Mouse (Mus musculus) embryonic facial prominence, embryonic 12.5 days (tissue): ENCODE results near the gene Sct. TPM values are rescaled to one million over a fixed set of nuclear protein-coding genes. Genes with fewer than 3 reads are reported as not detected.
A peak's percentile ranks its signal among the peaks of the same experiment; 100 is the strongest.

ENCODE experiments used
- ATAC-seq: fragments of 200-750 bp; cut with Nextera tagmentation; 2 replicates; pipeline ENCODE4 v1.8.0; 2017; ENCODE audit not compliant: insufficient number of reproducible peaks, insufficient read depth, low FRiP score, low TSS enrichment
- H3K27ac ChIP-seq: fragments of 300-500 bp; sonication (generic); 2 replicates; pipeline ENCODE4 v1.5.1; 2016; ENCODE audit warnings: mild to moderate bottlenecking
- H3K27me3 ChIP-seq: fragments of 300-500 bp; sonication (generic); 2 replicates; pipeline ENCODE4 v1.6.1; 2016; ENCODE audit warnings: mild to moderate bottlenecking, moderate library complexity
- H3K36me3 ChIP-seq: fragments of 300-500 bp; sonication (generic); 2 replicates; pipeline ENCODE4 v1.6.1; 2016; ENCODE audit warnings: mild to moderate bottlenecking
- H3K4me1 ChIP-seq: fragments of 300-500 bp; sonication (generic); 2 replicates; pipeline ENCODE4 v1.6.1; 2016
- H3K4me2 ChIP-seq: fragments of 300-500 bp; sonication (generic); replicated peaks from 2 replicates; pipeline ENCODE4 v1.6.1; 2016; ENCODE audit warnings: mild to moderate bottlenecking, moderate library complexity
- H3K4me3 ChIP-seq: fragments of 300-500 bp; sonication (generic); 2 replicates; pipeline ENCODE4 v1.5.1; 2016; ENCODE audit warnings: mild to moderate bottlenecking
- H3K9ac ChIP-seq: fragments of 300-500 bp; sonication (generic); 2 replicates; pipeline ENCODE4 v1.6.1; 2016; ENCODE audit warnings: mild to moderate bottlenecking, moderate library complexity
- H3K9me3 ChIP-seq: fragments of 300-500 bp; sonication (generic); 2 replicates; pipeline ENCODE4 v1.6.1; 2016; ENCODE audit warnings: mild to moderate bottlenecking, moderate library complexity
- WGBS: fragments of 180-500 bp; shearing (Covaris S2); methylation state at CpG from one replicate; pipeline ENCODE4 v1.1.7; 2016; 5-methylcytosine and 5-hydroxymethylcytosine counted together
- polyA plus RNA-seq: library from polyadenylated mRNA; unstranded; fragments of >200 nt; fragmentation: Nextera tagmentation; extraction: Ambion mirVana; gene quantifications from 2 replicates; pipeline ENCODE4 v1.2.1, GENCODE M21; 2016

Gene Sct
- 4.0 and 5.0 TPM in 2 replicates for polyA plus RNA-seq

DNA sequence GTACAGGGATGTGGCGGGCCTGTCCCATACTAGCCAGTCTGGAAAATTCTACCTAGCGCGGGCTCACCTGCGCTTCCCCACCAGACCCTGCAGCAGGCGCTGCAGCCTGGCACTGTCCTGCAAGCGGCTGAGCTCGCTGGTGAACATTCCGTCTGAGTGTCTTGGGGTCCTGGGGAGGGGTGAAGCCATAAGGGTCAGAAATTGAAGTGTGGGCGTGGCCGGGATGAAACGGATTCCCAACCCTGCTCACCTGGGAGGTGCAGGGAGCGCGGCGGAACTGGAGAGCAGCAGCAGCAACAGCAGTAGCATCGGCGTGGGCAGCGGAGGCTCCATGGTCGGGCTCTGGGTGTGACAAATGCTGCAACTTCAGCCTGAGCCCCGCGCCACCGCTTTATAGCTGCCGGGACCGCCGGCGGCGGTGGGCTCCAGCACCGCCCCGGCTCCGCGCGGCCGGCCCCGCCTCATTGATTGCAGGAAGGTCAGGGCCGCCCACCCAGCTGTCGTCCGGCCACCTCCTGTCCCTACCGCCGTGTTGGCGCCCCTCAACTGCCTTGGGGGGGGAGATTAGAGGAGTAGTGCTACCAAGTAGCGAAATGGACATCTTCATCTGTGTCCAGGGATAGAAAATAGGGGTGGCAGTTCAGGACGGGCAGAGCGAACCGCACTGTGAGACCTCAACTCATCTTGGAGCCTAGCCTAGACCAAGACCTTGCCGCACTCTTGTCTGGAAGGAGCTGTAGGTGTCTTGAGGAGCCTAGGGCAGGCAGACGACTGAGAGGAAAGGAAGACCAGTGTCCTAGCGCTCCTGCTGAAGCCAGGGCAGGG is at the start of gene Sct:
Gene Sct (minus strand): TSS at position 368 of the 825 bp plus-strand sequence.
- H3K27ac ChIP-seq, result no peak within 1 kb of the TSS
- 0 out of 2 replicates have a peak, but pooled peaks have one; percentile 43 for ATAC-seq
- 0 out of 2 replicates have a peak, but pooled peaks cover 11% of the 10 kb centered on the region for H3K27me3 ChIP-seq
- no peaks in the 10 kb centered on the region for H3K36me3 ChIP-seq
- H3K4me1 ChIP-seq, result 0 out of 2 replicates have a peak, but pooled peaks cover 6% of the 10 kb centered on the region
- peak within 1 kb of the TSS; percentile 43 for H3K9ac ChIP-seq
- H3K4me2 ChIP-seq, result peak within 1 kb of the TSS; percentile 96
- 2% methylated on average over 45 of the region's 46 CpGs for WGBS
- no peaks in the 10 kb centered on the region for H3K9me3 ChIP-seq
- peak within 1 kb of the TSS; percentile 44 for H3K4me3 ChIP-seq

DNA sequence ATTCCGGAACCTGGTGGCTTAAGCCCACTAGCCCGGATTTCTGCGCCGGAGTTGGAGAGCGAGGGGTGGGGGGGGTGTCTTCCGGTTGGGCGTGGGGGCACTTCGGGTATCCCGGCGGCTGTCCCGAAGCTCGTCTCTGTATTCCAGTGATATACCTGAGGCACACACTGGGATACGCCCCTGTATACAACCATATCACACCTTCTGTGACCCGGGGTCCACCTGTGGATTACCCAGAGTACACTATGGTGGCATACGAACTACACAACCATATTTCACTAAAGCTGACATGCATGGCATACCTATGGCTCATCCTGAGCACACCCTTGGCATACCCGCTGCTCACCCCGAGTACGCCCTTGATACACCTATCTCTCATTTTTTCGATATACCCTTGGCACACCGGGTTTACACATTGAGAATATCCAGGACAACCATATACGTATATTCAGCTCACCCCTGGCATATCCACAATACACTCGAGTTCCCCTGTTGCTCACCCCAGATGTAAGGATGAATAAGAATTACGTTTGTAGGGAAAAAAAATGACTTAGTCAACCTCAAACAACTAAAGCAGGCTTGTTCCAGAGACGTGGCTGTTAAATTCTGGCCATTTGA is 49.5 kb upstream of the Sct start:
- Histone ChIP-seq H3K9me3 (no peaks in the 10 kb centered on the region), H3K36me3 (peaks cover 23% of the 10 kb centered on the region), H3K4me2 (peak overlapping the region; percentile 99), H3K27ac (peak overlapping the region; percentile 99), H3K4me1 (peaks cover 26% of the 10 kb centered on the region), H3K9ac (peak overlapping the region; percentile 96), H3K4me3 (peak overlapping the region; percentile 66), H3K27me3 (no peaks in the 10 kb centered on the region)
- ATAC-seq, result peak; percentile 32
- 19% methylated on average over 24 of the region's 24 CpGs for WGBS

DNA sequence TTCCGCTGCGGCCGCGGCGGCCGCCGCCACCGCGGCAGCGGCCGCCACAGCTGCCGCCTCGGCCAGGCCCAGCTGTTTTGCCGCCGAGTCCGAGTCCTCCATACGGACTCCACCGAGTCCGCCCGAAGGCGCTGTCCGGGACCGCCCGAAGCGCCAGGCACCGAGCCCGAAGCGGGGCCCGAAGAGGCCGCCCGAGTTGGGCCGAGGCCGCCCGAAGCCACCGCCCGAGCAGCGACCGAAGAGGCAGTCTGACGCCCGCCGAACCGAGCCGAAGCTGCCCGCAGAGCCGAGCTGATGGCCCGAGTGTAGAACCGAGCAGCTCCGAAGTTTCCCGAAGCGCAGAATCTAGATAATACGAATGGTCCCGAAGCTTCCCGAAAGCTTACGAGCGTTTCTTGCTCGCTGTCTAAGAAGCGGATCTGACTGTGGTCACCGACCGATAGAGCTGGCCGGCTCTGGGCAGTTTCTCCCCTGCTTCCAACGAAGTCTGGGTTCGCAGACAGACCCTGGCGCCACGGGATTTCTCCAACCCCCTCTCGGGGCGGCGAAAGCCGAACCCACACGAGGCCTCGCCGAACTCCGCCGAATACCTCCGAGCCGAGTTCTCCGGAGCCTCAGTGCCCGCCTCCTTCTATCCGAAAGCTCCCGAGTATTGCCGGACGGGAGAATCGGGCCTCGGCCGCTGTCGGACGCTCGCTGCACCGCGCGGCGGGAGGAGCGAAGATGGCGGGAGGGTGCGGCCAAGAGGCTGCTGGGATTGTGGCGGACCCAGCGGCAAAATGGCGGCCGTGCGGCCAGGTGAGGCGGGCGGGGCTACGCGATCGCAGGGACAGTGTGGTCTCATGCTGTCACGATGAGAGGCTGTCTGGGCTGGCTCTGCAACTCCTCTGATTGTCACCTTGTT is 48.8 kb upstream of the Sct start, which contains the start of the genes Deaf1 and Tmem80:
Gene Deaf1 (minus strand): TSS at position 222 of the 904 bp plus-strand sequence.
Gene Tmem80 (plus strand): TSS at position 271 of the 904 bp plus-strand sequence.
- Histone ChIP-seq H3K27ac (peak within 1 kb of the TSS; percentile 99), H3K4me3 (peak within 1 kb of the TSS; percentile 66), H3K9ac (peak within 1 kb of the TSS; percentile 96), H3K4me2 (peak within 1 kb of the TSS; percentile 99), H3K36me3 (peaks cover 23% of the 10 kb centered on the region), H3K27me3 (no peaks in the 10 kb centered on the region), H3K4me1 (peaks cover 26% of the 10 kb centered on the region), H3K9me3 (no peaks in the 10 kb centered on the region)
- ATAC-seq, result peak; percentile 95
- under 1% methylated on average over 105 of the region's 105 CpGs for WGBS

DNA sequence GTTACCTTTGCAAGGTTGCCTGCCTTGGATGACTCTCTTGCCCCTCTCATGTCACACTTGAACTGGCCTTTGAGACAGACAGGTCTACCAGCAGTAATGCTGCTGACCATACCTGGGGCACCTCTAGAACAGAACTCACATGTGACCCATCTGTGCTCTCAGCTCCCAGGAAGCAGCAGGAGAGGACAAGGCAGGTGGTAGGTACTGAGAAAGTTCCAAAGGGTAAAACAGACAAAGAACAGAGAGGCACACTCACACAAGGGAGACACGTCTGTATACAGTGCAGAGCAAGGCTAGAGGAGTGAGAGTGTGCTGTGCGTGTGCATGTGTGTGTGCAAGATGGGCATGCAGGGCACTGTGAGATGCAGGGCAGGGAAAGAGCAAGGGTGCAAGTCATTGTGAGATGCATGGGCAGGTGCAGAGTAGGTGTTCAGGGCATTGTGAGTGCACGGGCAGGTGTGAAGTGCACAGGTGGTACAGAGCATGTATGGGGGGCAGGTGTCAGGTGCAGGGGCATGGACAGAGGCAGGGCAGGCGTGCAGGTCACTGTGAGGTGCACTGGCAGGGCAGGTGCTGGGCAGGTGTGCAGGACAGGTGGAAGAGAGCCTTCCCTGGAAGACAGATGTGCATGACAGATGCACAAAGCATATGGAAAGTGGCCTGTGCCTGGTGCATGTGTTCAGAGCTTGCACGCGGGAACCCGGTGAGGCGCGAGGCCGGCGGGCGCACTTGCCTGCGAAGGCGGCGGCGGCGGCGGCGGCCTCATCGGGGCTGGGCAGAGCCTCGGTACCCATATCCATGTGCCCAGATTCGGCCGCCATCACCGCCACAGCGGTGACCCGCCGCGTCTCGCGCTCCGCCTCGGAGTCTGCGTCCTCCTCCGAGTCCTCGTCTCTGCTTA is 47.9 kb upstream of the Sct start:
- Histone ChIP-seq H3K9ac (peak overlapping the region; percentile 96), H3K36me3 (peaks cover 27% of the 10 kb centered on the region), H3K4me2 (peak overlapping the region; percentile 99), H3K27me3 (no peaks in the 10 kb centered on the region), H3K4me1 (peaks cover 26% of the 10 kb centered on the region), H3K9me3 (no peaks in the 10 kb centered on the region), H3K4me3 (peak overlapping the region; percentile 66), H3K27ac (peak overlapping the region; percentile 99)
- WGBS, result 4% methylated on average over 35 of the region's 35 CpGs
- ATAC-seq, result peak; percentile 5

DNA sequence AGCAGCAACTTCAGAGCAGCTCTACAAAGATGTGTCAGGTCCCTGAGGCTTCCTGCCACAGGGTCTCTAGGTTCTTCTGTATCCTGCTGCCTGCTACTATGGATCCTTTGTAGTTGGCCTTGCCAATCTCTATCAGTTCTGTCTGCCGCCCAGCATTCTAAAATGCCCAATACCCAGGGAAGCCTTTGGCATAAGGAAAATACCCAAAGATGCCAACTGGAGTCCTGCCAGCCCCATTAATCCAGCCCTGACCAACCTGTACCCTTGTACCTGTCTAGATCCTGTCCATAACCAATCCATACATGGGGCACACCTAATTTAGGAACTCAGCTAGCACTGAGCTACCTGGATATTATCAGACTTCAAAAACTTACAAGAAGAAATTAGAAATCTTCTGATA is 45.8 kb upstream of the Sct start:
- Histone ChIP-seq H3K27me3 (no peaks in the 10 kb centered on the region), H3K4me3 (no peak overlapping the region), H3K36me3 (peaks cover 44% of the 10 kb centered on the region), H3K4me1 (peaks cover 26% of the 10 kb centered on the region), H3K9ac (0 out of 2 replicates have a peak overlapping the region, but pooled peaks have one; percentile 44), H3K4me2 (no peak overlapping the region), H3K27ac (no peak overlapping the region), H3K9me3 (no peaks in the 10 kb centered on the region)
- ATAC-seq, result no peak
- WGBS, result 97% methylated on average over 1 of the region's 1 CpGs

DNA sequence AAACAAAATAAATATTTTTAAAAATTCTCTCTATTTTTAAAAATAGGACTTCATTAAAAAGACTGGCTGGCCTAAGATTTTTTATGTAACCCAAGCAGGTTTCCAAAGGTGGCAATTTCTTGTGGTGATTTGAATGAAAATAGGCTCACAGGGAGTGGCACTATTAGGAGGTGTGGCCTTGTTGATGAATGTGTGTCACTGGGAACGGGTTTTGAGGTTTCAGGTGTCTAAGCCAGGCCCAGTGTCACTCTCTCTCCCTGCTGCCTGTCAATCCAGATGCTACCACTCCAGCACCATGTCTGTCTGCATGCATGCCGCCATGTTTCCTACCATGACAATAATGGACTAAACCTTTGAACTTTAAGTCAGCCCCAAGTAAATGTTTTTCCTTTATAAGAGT is 40.5 kb upstream of the Sct start:
- no peaks in the 10 kb centered on the region for H3K9me3 ChIP-seq
- ATAC-seq, result no peak
- no peaks in the 10 kb centered on the region for H3K4me1 ChIP-seq
- WGBS, result 74% methylated on average over 2 of the region's 2 CpGs
- no peak overlapping the region for H3K4me3 ChIP-seq
- H3K27me3 ChIP-seq, result no peaks in the 10 kb centered on the region
- H3K27ac ChIP-seq, result no peak overlapping the region
- no peak overlapping the region for H3K4me2 ChIP-seq
- H3K36me3 ChIP-seq, result peaks cover 89% of the 10 kb centered on the region
- H3K9ac ChIP-seq, result no peak overlapping the region

DNA sequence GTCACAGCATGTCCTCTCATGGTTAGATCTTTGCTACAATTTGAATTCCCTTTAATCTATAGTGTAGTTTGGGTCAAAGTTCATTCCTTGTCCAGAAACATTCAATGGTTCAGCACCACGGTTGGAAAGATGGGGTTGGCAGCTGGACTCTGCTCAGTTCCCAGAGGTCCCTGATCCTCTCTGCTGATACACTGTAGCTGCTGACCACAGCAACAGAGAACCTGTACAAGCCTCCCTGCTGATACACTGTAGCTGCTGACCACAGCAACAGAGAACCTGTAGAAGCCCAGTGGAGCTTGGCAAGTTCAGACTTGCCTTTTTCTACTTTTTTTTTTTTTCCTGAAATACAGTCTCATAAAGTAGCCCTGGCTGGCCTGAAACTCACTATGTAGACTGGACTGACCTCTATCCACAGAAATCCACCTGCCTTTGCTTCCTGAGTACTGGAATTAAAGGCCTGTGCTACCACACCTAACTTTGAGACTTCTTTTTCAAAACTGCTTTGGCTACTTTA is 38.7 kb upstream of the Sct start:
- H3K9ac ChIP-seq, result no peak overlapping the region
- no peak for ATAC-seq
- no peak overlapping the region for H3K4me3 ChIP-seq
- H3K4me1 ChIP-seq, result no peaks in the 10 kb centered on the region
- H3K4me2 ChIP-seq, result no peak overlapping the region
- H3K27ac ChIP-seq, result no peak overlapping the region
- no peaks in the 10 kb centered on the region for H3K9me3 ChIP-seq
- no peaks in the 10 kb centered on the region for H3K27me3 ChIP-seq
- peaks cover 87% of the 10 kb centered on the region for H3K36me3 ChIP-seq
- WGBS, result 76% methylated on average over 1 of the region's 1 CpGs

DNA sequence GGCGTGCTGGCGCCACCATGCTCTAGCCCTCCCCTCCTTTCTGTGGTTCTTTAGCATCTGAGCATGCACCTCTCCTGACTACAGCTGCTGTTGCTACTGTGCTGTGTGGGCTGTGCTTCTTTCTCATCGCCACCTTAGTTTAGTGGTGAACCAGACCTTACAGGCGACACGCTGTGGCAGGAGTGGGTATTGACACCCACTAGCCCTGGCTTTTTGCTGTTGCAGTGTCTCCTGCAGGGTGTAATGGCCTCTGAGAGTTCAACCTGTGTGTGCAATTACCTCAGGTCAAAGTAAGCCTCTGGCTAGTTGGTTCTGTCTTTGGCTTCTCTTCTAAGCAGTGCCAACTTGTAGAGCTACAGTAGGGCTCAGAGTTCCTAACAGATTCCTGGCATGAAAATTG is 37.0 kb upstream of the Sct start:
- H3K4me3 ChIP-seq, result no peak overlapping the region
- no peaks in the 10 kb centered on the region for H3K4me1 ChIP-seq
- no peak for ATAC-seq
- H3K36me3 ChIP-seq, result peaks cover 87% of the 10 kb centered on the region
- H3K4me2 ChIP-seq, result no peak overlapping the region
- WGBS, result 79% methylated on average over 5 of the region's 5 CpGs
- H3K9ac ChIP-seq, result no peak overlapping the region
- no peaks in the 10 kb centered on the region for H3K27me3 ChIP-seq
- H3K27ac ChIP-seq, result no peak overlapping the region
- no peaks in the 10 kb centered on the region for H3K9me3 ChIP-seq

DNA sequence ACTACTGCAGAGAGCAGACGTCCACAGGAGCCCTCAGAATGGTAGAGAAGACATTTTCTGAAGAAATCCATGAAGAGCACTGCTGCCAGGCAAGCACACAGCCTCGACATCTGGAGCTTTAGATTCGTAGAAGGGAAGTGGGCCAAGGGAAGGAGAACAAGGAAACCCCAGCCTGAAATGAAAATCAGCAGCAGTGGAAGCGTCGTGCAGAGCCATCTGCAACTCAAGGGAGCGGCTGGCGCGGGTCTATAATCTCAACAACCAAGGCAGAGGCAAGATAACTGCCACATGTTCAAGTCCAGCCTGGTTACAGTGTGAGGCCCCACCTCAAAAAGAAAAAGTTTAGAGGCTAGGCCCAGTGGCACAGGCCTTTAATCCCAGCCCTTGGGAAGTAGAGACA is 36.1 kb upstream of the Sct start:
- Histone ChIP-seq H3K4me1 (no peaks in the 10 kb centered on the region), H3K36me3 (peaks cover 87% of the 10 kb centered on the region), H3K4me2 (no peak overlapping the region), H3K4me3 (no peak overlapping the region), H3K27me3 (no peaks in the 10 kb centered on the region), H3K27ac (no peak overlapping the region), H3K9ac (no peak overlapping the region), H3K9me3 (no peaks in the 10 kb centered on the region)
- no peak for ATAC-seq
- WGBS, result 88% methylated on average over 8 of the region's 8 CpGs

DNA sequence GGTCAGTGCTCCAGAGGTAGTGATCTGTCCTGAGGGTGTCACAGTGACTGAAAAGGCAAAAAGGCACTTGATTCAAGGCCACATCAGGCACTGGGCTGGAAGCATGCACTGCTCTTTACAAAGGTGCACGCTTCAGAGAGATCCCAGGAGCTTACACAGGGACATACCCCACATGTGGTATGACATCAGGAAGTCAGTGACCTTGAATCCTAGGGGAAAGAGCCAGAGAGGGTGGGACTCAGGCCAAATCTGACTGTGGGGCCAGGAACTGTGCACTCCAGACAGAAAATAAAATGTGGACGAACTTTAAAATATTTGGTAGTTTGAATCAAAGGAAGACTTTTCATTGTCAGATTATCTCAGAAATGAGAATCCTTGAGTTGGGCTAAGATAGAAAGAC is 35.5 kb upstream of the Sct start:
- H3K27me3 ChIP-seq, result no peaks in the 10 kb centered on the region
- no peak overlapping the region for H3K4me2 ChIP-seq
- H3K9me3 ChIP-seq, result no peaks in the 10 kb centered on the region
- H3K36me3 ChIP-seq, result peaks cover 90% of the 10 kb centered on the region
- no peaks in the 10 kb centered on the region for H3K4me1 ChIP-seq
- H3K9ac ChIP-seq, result no peak overlapping the region
- H3K4me3 ChIP-seq, result no peak overlapping the region
- 92% methylated on average over 2 of the region's 2 CpGs for WGBS
- no peak for ATAC-seq
- H3K27ac ChIP-seq, result no peak overlapping the region
